Mouse (Mus musculus) CH12.LX (cell line): Measurements from ENCODE around the gene Zfp239. TPM values are rescaled to one million over a fixed set of nuclear protein-coding genes. Genes with fewer than 3 reads are reported as not detected.

Source experiments
- DNase-seq: peaks from one replicate; pipeline ENCODE4 v3.0.0-alpha.2; 2013; ENCODE audit errors: extremely low read depth
- H3K27ac ChIP-seq: 2 replicates; pipeline ENCODE4 v1.5.1; 2012; ENCODE audit warnings: low read depth, mild to moderate bottlenecking, control low read depth, moderate library complexity; ENCODE audit not compliant: insufficient read depth
- H3K27me3 ChIP-seq: replicated peaks from 2 replicates; pipeline ENCODE3; 2012; ENCODE audit warnings: inconsistent platforms
- H3K36me3 ChIP-seq, 2 experiments: replicated peaks in 1 of 2; 2 replicates each; pipeline versions ENCODE3 to v1.6.1; 2012; ENCODE audit warnings: inconsistent platforms in 1 of 2, low read length in 1 of 2, mild to moderate bottlenecking in 1 of 2, mixed read lengths in 1 of 2, moderate library complexity in 1 of 2; ENCODE audit not compliant: control insufficient read depth in 1 of 2, insufficient read depth in 1 of 2
- H3K4me1 ChIP-seq, 2 experiments: 2 replicates each; pipeline ENCODE4 v1.6.1; 2012; ENCODE audit warnings: inconsistent platforms in 1 of 2, moderate library complexity in 1 of 2; ENCODE audit not compliant: insufficient read depth in 2 of 2, control insufficient read depth in 1 of 2
- H3K4me2 ChIP-seq: 2 replicates; pipeline ENCODE4 v1.6.1; 2012; ENCODE audit warnings: low read depth, mild to moderate bottlenecking, control low read depth; ENCODE audit not compliant: poor library complexity, insufficient read depth, severe bottlenecking
- H3K4me3 ChIP-seq, 3 experiments: fragments of 150-350 bp in 1 of 3; sonication (generic) in 1 of 3; replicated peaks in 1 of 3; 2 replicates each; pipeline versions ENCODE3 to v1.5.1; 2011 to 2012; ENCODE audit warnings: low read depth in 2 of 3, low read length in 2 of 3, mild to moderate bottlenecking in 2 of 3, moderate library complexity in 2 of 3, control low read depth in 1 of 3, improper control_type of control experiment in 1 of 3, inconsistent platforms in 1 of 3, mixed read lengths in 1 of 3; ENCODE audit not compliant: poor library complexity in 1 of 3
- H3K79me2 ChIP-seq: replicated peaks from 2 replicates; pipeline ENCODE4 v1.6.1; 2012; ENCODE audit warnings: mild to moderate bottlenecking, moderate library complexity; ENCODE audit not compliant: control insufficient read depth, poor library complexity, insufficient read depth, severe bottlenecking; ENCODE audit errors: extremely low read depth
- H3K9ac ChIP-seq: 2 replicates; pipeline ENCODE4 v1.6.1; 2012; ENCODE audit warnings: low read depth, mild to moderate bottlenecking, control low read depth, moderate library complexity; ENCODE audit not compliant: insufficient read depth
- H3K9me3 ChIP-seq: replicated peaks from 2 replicates; pipeline ENCODE3; 2012; ENCODE audit warnings: low read length, inconsistent platforms, mixed read lengths
- CHD2 ChIP-seq: IDR thresholded peaks from 2 replicates; pipeline ENCODE4 v1.6.1; 2011; ENCODE audit warnings: low read length, improper control_type of control experiment
- ELF1 ChIP-seq: IDR thresholded peaks from 2 replicates; pipeline ENCODE4 v1.6.1; 2014; ENCODE audit warnings: low read depth, mild to moderate bottlenecking, inconsistent platforms, low read length, improper control_type of control experiment
- ETS1 ChIP-seq: conservative IDR thresholded peaks from 2 replicates; pipeline ENCODE4 v1.6.1; 2012; ENCODE audit warnings: low read depth, mild to moderate bottlenecking, inconsistent platforms, low read length, improper control_type of control experiment, moderate library complexity
- IRF4 ChIP-seq: IDR thresholded peaks from 2 replicates; pipeline ENCODE4 v1.6.1; 2014; ENCODE audit warnings: low read depth, mild to moderate bottlenecking, inconsistent platforms, low read length, improper control_type of control experiment
- KAT2A ChIP-seq: IDR thresholded peaks from 2 replicates; pipeline ENCODE4 v1.6.1; 2012; ENCODE audit warnings: low read length, improper control_type of control experiment, inconsistent platforms; ENCODE audit not compliant: insufficient replicate concordance
- NELFE ChIP-seq: IDR thresholded peaks from 2 replicates; pipeline ENCODE4 v1.6.1; 2011; ENCODE audit warnings: low read depth, low read length, improper control_type of control experiment
- NRF1 ChIP-seq: IDR thresholded peaks from 2 replicates; pipeline ENCODE4 v1.6.1; 2014; ENCODE audit warnings: low read depth, mild to moderate bottlenecking, inconsistent platforms, low read length, improper control_type of control experiment, moderate library complexity
- PAX5 ChIP-seq: IDR thresholded peaks from 2 replicates; pipeline ENCODE4 v1.6.1; 2012; ENCODE audit warnings: low read length, inconsistent platforms, mixed read lengths
- POLR2AphosphoS2 ChIP-seq: IDR thresholded peaks from 2 replicates; pipeline ENCODE4 v1.6.1; 2011; ENCODE audit warnings: low read depth, low read length, improper control_type of control experiment
- RAD21 ChIP-seq: IDR thresholded peaks from 2 replicates; pipeline ENCODE4 v1.6.1; 2011; ENCODE audit warnings: low read depth, mild to moderate bottlenecking, low read length, improper control_type of control experiment, moderate library complexity
- SIN3A ChIP-seq: IDR thresholded peaks from 2 replicates; pipeline ENCODE4 v1.6.1; 2012; ENCODE audit warnings: low read length, improper control_type of control experiment, inconsistent platforms
- TCF12 ChIP-seq: IDR thresholded peaks from 2 replicates; pipeline ENCODE4 v1.6.1; 2014; ENCODE audit warnings: low read depth, mild to moderate bottlenecking, inconsistent platforms, low read length, improper control_type of control experiment
- USF1 ChIP-seq: IDR thresholded peaks from 2 replicates; pipeline ENCODE4 v1.6.1; 2014; ENCODE audit warnings: low read depth, mild to moderate bottlenecking, inconsistent platforms, low read length, improper control_type of control experiment
- dilution Hi-C: fragments of 300-500 bp; cut with MboI; formaldehyde crosslinking; loops from 2 replicates; pipeline ENCODE4 v1.14.3; 2020; ENCODE audit warnings: low sequenced_read_pairs; ENCODE audit not compliant: extremely low pct_unique_long_range_greater_than_20kb, extremely low pct_ligation_motif_present
- in situ Hi-C: fragments of 300-500 bp; cut with MboI; formaldehyde crosslinking; loops from 3 replicates; pipeline ENCODE4 v1.14.3; 2019; ENCODE audit warnings: low sequenced_read_pairs, low pct_ligation_motif_present, low pct_unique_long_range_greater_than_20kb, mixed read lengths
- polyA plus RNA-seq: library from polyadenylated mRNA; unstranded; fragments of >175 nt; gene quantifications from 2 replicates; pipeline ENCODE4 v1.2.1, GENCODE M21; 2012; ENCODE audit warnings: low read depth; ENCODE audit not compliant: insufficient read length
- total RNA-seq, 2 experiments: library from RNA; depleted of rRNA; stranded (reverse); fragments of 300-350 nt in 1 of 2; fragments of >200 nt in 1 of 2; gene quantifications; 2 replicates each; pipeline ENCODE4 v1.2.3; 2012 to 2014

The Zfp239 gene
- total and polyA plus RNA-seq, 3 experiments: 13.1 to 19.6 (median 16.6) TPM

DNA sequence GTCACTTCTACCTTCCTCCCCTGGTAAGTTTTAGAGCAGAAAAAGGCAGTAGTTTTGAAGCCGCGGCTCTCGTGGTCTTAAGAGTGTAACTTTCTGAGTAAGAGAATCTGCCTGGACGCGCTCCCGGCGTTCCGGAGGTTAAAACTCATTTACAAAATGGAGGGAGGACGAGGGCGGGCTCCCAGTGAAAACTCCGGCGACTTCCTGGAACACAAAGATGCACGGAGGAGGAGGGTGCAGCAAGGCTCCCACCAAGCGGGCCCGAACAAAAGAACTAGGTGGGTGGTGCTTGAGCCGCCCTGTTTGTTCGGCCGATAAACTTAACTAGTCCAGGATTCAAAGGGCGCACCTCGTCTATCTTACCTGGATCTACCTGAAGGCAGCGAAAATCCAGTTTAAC, 55.7 kb downstream of the Zfp239 start:
- Histone ChIP-seq H3K27me3 (no peaks in the 10 kb centered on the region), H3K79me2 (peaks cover 89% of the 10 kb centered on the region), H3K9me3 (no peaks in the 10 kb centered on the region), H3K4me3 (peak overlapping the region; percentile 64 to 75 (median 65)), H3K36me3 (peaks cover 22 to 65% of the 10 kb centered on the region in 2 experiments), H3K4me1 (peaks cover 5 to 64% of the 10 kb centered on the region in 2 experiments; a peak in 3 of 4 replicates), H3K27ac (peak overlapping the region; percentile 84), H3K9ac (peak overlapping the region; percentile 70), H3K4me2 (peak overlapping the region; percentile 97)
- dilution Hi-C loops: no loop called here
- TF ChIP-seq PAX5: no peak
- TF ChIP-seq NELFE: no peak
- no peak for TF ChIP-seq TCF12
- TF ChIP-seq KAT2A: no peak
- TF ChIP-seq ETS1: no peak
- TF ChIP-seq RAD21: no peak
- no peak for TF ChIP-seq NRF1
- peak; percentile 65 for TF ChIP-seq ELF1
- TF ChIP-seq IRF4: no peak
- peak; percentile 39 for TF ChIP-seq SIN3A
- no peak for TF ChIP-seq USF1
- peak; percentile 75 for DNase-seq
- in situ Hi-C loops: loop anchor here (5.0 to 10.0 kb wide), 2 partner anchors 35 to 53 kb away; partner anchors contain the start of gene Zfp239

- dilution Hi-C loops: no loop called here
- Histone ChIP-seq H3K27me3 (no peaks in the 10 kb centered on the region), H3K9ac (peak overlapping the region; percentile 70)
- TF ChIP-seq CHD2: no peak
- TF ChIP-seq POLR2AphosphoS2: 0 out of 2 replicates have a peak, but pooled peaks have one; percentile 10
- TF ChIP-seq, all 38 proteins: peak for 1
- H3K9me3 ChIP-seq: no peaks in the 10 kb centered on the region
- in situ Hi-C loops: loop anchor here (5.0 to 10.0 kb wide), 2 partner anchors 36 to 53 kb away; partner anchors contain the start of gene Zfp239
- peak overlapping the region; percentile 97 for H3K4me2 ChIP-seq
- H3K4me3 ChIP-seq: peak overlapping the region; percentile 64 to 75 (median 65)
- peaks cover 22 to 68% of the 10 kb centered on the region in 2 experiments for H3K36me3 ChIP-seq
- H3K79me2 ChIP-seq: peaks cover 89% of the 10 kb centered on the region
- peaks cover 5 to 62% of the 10 kb centered on the region in 2 experiments; a peak in 3 of 4 replicates for H3K4me1 ChIP-seq
- peak overlapping the region; percentile 4; the same call in 1 of the 2 replicates for H3K27ac ChIP-seq
- DNase-seq: no peak
These were observed 56.1 kb downstream of the Zfp239 start for GRCm38 (mm10) chr6:117918043-117918442.
